Mouse (Mus musculus) testis, postnatal 10 days (tissue): ENCODE measurements at regions not wholly inside any gene's neighbourhood (a gene's known extent, or its start where the extent isn't known, plus 50 kb on each side); places are given as distances from the start of the nearest gene placed in this dataset.
A peak's percentile ranks its signal among the peaks of the same experiment; 100 is the strongest.

Experiments
- DNase-seq: peaks from one replicate; pipeline ENCODE4 v3.0.0; 2021; ENCODE audit warnings: low spot score

DNA sequence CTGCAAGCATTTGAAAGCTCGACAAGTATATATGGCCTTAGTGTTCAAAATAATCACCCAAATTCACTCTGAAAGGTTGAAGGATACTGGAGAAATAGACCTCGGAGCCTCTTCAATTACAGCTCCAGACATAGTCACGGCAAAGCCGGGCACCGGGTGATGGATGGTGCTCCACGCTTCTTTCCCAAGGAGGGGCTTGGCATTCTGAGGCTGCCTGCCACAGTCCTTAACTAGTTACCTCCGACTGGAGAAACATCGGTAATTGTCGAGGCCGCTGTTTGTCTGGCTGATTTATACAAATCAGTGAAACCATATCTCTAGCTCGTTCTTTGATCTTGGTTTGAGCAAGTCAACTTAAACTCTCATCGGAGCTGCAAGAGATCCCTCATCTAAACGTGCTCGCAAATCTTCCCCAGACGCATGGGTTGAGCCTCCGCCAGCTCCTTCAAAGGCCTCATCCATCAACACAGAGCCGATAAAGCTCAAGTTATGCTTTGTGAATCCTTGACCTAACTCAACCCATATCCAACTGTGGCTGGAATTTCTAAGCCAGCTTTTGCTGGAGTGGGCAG, 145.4 kb upstream of the Stx16 start:
- peak; percentile 30 for DNase-seq

DNA sequence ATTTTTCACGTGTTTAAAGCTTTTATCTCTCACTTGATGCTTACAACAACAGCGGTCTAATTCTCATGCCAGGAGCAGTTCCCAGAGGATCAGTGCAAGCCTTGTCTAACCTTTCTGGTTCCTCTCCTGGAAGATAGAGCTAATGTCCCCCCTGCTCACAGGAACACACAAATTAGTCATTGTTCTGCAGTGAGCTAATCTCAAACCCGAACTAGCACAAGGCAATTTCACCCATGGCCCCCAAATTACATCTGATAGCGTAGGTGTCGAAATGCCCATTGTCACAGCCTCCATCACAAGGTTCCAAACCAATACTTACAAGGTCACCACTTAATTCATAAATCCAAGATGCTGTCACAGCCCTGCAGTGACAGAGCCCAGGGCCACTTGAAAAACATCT, 140.4 kb upstream of the Stx16 start:
- DNase-seq, result no peak

- no peak for DNase-seq
Measured at GRCm38 (mm10) chr2:173937531-173938439, 138.3 kb upstream of the Stx16 start.

DNA sequence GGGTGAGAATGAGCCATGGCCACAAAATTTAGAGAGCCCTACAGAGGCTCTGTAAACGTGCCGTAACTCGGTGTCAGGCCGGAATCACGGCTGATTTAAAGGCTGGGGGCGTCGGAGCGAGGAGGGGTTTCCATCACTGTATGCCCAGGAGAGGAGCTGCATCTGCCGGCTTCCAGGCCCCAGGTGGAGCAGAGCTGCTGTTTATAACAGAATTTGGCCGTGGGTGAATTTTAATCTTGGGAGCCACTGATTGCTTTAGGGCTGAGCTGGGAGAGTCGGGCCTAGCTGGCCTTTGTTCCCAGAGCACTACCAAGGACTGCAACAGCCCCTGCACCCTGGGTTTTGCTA, 137.7 kb upstream of the Stx16 start:
- DNase-seq, result no peak

DNA sequence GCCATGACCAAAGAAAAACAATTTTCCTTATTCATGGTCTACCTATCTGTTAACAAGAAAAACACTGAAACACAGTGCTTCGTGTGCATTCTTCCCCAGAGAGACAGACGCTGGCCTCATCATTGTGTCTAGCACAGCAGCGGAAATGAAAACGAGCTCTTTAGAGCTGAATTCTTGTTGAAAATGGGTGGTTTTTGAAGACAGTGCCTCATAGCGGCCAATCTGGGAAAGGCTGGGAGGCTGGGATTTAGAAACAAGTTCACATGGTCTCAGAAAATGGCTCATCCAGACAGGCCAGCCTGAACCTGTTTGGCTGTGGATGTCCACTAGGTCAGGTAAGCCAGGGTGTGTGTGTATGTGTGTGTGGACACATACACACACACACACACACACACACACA, 130.7 kb upstream of the Stx16 start:
- DNase-seq, result no peak

- DNase-seq, result no peak
Measured at GRCm38 (mm10) chr2:173948586-173948985, 127.5 kb upstream of the Stx16 start.

GRCm38 (mm10) chr2:173950164-173950891, 125.8 kb upstream of the Stx16 start:
- no peak for DNase-seq

DNA sequence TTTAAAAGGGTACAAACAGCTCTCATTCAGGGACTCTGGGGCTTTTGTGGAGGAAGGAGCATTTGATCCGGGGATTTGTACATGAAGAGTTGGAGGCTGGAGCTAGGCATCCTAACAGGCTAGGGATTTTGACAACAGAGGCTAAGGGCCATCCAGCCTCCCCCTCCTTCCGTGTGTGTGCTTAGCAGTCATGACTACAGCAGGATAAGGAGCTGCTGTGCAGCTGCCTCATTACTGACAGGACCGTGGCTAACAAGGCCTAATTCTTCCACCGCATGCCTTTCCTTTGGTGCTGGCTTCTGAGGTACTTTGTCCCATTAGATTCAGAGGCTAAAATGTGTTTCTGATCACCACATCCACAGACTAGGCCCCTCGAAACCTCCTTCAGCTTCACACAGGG, 110.0 kb upstream of the Stx16 start:
- DNase-seq, result no peak

GRCm38 (mm10) chr2:173970789-173971188, 105.3 kb upstream of the Stx16 start:
- DNase-seq, result no peak

GRCm38 (mm10) chr2:173976314-173977053, 99.6 kb upstream of the Stx16 start:
- DNase-seq, result no peak

DNA sequence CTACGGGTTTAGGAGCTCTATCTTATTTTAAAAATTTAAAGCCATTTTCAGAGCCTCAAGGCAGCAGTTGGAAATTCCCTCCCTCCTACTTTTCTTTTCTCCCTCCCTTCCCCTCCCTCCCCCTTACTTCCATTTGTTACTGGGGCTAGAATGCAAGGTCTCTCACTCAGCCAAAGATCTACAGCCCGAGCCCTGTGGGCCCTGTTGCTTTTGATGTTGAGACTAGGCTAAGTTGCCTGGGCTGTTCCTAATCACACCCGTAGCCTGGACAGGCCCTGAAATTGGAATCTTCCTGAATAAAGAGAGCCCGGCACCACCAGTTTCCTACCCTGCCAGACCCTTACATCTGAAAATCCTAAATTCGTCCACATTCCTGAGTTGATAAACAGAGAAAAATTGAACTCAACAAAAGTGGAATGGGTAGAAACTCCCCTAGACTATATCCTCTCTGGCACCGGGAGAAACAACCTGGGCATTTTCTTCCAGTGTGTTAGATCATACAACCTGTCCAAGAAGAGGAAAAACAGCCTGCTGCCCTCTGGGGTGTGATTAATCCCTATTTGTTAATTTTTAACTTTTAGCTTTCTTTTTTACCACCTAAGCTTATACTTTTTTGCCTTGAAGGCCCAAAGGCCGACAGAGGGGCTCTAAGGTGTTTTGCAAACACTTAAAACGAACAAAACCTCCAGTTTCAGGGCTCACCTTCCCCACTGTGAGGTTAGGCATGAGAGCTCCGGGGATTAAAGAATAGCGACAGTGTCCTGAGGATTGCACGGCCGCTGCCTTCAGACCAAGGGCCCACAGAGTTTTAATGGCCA, 98.7 kb upstream of the Stx16 start:
- no peak for DNase-seq

DNA sequence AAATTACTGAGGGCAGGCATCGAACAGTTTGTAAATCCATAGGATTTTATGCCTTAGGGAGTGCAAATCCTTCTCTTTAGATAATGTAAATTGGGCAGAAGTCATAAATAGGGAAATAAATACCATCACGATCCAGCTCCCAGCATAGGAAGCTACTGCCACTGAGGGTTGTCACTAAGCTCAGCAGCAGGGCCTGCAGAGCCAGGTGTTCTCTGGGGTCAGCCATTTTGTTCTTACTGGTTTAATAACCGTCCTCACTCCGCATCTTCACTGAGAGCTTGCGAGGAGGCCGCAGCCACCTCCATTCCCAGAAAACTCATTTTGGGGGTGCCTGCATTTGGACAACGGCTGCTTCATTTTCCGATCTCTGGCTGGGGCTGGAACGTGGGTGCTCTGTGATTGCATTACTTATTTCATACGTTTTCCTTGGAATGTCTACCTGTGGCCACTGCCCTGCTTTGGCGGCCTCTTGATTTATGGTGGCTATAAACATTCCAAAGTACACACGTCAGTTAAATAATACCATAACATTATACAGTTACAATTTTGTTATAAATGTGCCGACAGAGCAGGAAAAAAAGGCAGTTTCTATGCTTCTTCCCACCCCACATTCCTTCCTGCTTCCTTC, 97.9 kb upstream of the Stx16 start:
- DNase-seq, result no peak

GRCm38 (mm10) chr2:173981036-173981435, 95.1 kb upstream of the Stx16 start:
- no peak for DNase-seq

- peak; percentile 25 for DNase-seq
Measured at GRCm38 (mm10) chr2:173987516-173987915, 88.6 kb upstream of the Stx16 start.

DNA sequence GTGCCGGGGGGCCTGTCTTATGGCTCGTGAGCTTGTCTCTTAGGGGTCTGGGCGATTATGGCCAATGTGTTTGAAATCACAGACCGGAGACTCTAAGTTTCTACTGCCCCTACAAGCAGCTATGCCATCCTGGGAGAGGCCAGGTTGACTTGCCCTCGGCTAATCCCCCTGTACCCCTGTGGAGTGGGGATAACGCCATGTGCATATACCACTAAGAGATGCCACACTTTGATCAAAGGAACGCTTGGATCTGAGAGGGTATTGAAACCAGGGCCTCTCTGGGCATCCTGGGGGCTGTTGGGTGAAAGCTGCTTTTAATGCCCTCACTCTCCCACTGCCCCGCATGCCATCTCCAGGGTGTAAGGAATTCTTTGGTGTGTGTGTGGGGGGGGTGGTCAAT, 88.2 kb upstream of the Stx16 start:
- peak; percentile 18 for DNase-seq

DNA sequence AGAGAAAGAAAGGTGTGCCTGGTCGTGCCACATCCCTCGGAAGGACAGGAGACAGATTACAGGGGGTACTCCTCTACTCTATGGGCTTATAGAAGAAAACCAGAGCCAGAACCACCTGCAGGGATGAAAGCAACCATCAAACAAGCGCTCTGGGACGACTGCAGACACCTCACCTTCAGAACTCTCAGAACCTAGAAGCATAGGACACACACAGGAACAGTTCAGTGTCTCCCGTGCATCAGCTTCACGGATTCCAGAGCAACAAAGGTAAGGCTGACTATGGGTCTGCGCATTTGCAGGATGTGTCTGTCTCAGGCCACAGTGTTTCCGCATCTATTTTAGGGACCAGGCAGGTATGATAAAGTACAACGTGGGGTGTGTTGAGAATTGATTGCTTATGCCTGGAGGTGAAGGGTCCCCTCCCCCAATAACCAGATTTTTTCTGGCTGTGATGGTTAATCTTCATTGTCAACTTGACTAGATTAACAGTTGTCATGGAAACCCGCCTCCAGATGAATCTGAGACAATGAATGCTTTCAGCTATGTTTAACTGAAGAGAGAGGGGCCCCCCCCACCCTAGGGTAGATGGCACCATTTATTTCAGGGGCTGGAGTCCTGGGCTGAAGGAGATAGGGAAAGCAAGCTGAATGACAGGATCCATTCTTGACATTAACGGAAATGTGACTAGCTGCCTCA, 87.3 kb upstream of the Stx16 start:
- DNase-seq, result no peak

GRCm38 (mm10) chr2:173990664-173991063, 85.4 kb upstream of the Stx16 start:
- no peak for DNase-seq

DNA sequence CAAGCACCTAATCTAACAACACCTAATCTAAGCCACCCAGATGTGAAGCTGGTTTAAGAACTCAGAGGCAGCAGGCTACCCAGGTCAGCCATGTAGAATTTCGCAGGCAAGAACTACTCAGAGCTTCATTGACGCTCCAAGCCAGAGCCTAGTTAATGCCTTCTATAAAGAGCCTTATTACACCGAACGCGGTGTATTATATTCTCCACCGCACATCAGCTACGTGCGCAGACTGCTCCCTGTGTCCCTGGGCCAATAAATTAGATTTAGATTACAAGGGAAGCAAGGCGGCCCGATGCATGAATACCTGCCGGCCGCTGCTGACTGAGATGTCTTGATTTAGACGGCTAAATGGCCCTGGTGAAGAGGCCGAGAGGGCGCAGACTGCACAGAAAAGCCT, 84.7 kb upstream of the Stx16 start:
- DNase-seq, result no peak

DNA sequence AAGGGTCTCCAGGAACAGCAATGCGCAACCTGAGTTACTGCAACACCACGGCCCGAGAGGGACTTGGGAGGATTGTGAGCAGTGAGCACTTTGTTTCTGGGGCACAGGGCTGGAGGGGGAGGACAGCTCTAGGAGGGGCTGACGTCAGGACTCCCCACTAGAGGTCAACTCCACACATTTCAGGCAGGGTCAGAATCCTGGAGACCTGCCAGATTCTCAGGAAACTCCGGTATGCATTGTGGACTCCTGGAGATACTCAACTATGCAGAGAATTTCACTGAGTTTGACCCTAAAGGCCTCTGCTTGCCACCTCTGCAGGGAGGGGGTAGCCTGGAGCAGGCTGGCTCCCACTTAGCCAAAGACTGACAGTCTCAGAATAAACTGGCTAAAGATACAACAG, 84.1 kb upstream of the Stx16 start:
- no peak for DNase-seq

DNA sequence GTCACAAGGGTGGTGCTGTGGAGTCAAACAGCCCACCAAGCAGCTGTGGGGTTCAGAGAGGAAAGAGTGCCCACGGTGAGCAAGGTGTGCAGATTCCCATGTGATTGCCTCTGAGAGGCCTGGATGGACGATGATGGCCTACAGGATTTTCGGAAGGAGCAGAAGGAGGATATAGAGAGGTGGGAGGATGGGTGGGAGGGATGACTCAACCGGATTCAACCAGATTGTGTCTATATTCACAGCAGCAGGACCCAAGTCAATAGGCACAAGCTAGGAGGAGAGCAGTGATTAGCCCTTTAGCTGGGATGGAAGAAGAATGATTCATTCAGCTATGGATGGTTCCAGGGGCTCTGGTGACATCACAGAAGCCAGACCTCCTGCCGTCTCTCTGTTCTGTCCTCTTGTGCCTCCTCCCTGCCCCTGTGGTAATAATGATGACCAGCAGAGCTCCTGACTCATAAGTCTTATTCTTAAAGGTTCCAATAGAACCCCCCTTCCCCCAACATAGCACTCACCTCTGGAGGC, 82.6 kb upstream of the Stx16 start:
- DNase-seq, result no peak
